Mouse (Mus musculus): ENCODE measurements around the gene Prkaca.

Gene Prkaca

DNA sequence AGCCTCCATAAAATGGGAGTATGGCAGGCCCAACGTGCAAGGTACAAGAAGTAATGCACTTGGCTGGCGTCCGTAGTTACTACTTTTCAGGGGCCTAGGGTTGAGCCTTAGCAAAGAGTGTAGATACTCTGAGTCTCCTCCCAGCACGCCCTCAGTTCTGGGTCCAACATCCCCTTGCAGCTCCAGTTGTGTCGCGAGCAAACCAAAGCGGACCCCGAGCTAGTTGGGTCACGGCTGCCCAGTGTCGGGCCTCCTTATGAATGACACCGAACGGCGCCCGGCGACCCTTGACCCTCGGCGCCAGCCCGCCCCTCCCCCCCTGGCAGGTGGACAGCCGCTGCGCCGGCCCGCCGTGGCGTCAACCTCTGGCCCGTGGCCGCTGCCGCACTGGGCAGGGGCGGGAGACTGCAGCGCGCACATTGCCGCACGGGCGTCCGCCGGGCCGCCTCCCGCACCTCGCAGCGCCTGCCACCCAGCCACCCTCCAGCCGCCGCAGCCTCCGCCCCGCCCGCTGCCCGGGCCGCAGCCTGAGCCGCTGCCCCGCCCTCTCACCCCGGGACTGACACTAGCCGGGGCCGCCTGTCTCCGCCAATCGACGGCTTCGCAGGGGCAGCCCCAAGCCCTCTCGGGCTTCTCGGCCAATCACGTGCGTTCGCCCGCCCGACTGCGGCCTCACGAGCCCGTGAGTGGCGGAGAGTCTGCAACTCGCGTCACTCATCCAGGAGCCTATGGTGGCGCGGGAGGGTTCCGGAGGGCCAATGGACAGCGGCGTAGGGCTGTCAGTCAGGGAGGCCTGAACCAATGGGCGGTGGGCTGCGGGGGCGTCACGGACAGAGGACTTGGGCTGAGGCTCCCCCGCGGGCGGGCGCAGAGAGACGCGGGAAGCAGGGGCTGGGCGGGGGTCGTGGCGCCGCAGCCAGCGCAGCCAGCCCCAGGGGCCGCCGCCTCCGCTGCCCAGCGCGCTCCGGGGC is at the start of gene Prkaca:
Gene Prkaca, plus strand, starts transcription at position 844 of the 971 bp plus-strand sequence.
- DNase-seq = peak; percentile 100

DNA sequence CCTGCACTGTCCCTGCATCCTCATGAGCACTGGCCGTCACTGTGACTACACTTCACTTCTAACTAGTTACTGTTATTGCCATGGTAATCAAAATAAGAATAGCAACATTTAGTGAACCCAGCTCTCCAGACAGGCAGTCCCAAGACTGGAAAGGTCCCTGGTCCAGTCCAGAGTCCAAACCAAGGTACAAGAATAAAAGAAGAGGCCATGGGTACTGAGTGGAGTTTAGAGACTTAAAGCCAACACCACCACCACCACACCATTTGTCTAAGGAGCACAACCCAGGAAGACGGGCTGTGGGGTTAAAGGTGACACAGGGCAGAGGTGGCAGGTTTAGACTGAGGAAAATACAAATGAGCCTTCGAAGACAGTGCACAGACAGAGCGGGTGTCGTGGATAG is 48.2 kb upstream of the Prkaca start:
- no peak for DNase-seq

DNA sequence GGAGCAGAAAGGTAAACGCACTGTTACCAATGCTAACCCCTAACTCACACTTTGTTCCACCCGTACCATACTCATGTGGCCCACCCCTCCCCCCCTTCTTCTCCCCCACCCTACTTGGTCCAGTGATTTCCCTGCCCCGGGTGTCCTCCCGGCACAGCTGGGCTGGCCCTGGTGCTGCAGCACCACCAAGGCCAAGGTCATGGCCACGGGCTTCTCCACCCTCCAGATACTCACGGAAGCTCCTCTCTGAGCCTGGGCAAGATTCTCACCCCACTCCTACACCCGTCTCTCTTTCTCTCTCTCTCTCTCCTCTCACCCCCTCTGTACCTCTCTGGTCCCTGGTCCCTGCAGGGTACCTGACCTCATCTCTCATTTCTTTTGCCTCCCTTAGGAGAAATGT is 46.5 kb upstream of the Prkaca start:
- no peak for DNase-seq

DNA sequence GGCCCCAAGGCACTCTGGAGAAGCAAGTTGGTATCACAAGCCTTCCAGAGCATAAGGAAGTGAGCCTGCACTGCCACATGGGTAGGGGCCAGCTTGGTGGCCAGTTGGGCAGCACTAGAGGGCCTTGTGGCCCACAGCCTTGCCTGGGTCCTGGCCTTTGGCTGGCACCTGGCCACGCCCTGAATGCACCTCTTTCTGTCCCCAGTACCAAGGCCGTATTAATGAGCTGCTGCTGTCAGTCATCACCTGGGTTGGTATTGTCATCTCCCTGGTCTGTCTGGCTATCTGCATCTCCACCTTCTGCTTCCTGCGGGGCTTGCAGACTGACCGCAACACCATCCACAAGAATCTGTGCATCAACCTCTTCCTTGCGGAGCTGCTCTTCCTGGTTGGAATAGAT is 38.6 kb upstream of the Prkaca start:
- DNase-seq = peak; percentile 7

DNA sequence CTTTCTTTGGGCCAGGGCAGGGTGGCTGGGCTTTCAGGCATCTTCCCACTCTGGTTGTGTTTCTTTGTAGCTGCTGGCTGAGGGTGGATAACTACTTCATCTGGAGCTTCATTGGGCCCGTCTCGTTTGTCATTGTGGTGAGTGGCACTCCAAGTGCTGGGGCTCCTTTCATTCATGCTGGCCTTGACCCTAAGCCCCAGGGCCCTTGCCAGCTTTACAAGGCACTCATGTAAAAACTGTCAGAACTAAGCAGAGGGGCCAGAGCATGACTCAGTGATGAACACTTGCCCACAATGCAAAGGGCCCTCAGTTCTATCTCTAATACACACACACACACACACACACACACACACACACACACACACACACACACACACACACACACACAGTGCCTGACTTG is 37.8 kb upstream of the Prkaca start:
- DNase-seq = no peak

DNA sequence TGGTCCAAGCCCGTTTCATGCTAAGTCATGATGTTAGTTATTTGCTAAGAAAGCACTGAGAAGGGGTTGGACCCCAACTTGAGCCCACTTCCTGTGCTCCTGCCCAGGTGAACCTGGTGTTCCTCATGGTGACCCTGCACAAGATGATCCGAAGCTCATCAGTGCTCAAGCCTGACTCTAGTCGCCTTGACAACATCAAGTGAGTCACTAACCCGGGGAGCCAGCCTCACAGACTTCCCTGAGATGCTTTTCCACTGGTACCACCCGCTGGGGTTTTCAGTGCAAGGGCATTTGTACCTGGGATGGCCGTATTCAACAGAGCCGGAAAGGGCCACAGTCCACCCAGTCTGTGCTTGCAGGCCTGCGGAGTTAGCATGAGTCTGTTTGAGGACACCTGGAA is 37.4 kb upstream of the Prkaca start:
- DNase-seq = no peak

DNA sequence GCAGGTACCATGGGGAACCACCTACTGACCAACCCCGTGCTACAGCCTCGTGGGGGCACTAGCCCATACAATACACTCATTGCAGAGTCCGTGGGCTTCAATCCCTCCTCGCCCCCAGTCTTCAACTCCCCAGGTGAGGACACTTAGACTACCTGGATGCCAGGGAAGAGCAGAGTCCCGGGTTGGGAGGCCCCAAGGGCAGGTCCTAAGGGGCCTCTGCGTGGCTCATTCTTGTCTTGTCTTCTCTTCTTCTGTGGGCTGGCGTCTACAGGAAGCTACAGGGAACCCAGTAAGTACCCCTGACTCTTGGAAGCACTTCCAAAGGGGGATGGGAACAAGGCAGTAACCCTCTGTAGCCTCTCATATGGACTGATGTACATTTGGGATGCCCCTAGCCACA is 35.1 kb upstream of the Prkaca start:
- DNase-seq = no peak

DNA sequence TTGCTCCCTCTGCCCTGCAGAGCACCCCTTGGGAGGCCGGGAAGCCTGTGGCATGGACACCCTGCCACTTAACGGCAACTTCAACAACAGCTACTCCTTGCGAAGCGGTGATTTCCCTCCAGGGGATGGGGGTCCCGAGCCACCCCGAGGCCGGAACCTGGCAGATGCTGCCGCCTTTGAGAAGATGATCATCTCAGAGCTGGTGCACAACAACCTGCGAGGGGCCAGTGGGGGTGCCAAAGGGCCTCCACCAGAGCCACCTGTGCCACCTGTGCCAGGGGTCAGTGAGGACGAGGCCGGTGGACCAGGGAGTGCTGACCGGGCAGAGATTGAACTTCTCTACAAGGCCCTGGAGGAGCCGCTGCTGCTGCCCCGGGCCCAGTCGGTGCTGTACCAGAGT is 34.5 kb upstream of the Prkaca start:
- peak; percentile 21 for DNase-seq

DNA sequence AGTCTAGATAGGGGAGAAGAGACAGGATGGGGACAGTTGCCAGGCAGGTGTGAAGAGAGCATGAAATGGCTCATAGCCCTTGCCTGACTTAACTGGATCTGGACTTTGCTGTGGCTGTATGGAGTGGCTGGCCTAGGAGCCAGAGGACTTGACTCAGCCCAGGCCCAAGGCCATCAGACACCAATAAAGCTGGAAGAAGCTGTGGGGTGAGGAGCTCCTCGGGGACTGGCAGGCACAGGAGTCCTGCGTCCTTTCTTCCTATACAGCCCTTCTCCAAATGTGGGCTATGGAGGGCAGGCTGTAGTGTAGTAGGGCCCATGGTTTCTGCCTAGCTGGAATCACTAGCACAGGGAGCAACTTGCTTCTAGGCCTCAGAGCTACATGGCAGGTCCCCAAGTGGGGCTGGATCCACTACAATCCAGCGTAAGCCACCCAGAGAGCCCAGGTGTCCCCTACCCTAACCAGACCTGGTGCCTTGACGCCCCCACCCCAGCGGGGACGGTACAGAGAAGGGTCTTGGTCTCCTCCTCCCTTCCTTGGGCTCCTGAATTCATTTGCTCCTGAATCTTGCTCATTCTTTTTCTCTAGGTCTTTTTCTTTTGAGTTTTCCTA is 31.6 kb upstream of the Prkaca start:
- DNase-seq = peak; percentile 17

DNA sequence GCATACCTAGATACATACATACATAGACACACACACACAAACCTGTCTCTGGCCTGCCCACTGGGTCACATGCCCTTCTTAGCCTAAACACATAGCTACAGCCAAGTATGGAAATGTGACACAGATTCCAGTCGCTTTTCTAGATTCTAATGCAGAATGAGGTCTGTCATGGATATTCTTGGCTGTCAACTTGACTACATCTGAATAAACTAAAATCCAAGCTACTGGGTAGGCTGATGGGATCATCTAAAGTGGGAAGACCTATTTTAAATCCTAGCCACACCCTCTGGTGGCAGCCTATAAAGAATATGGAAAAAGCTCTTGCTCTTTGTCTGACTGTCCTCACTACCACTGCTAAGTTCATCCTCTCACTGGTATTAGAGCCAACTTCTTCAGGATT is 30.3 kb upstream of the Prkaca start:
- DNase-seq = no peak

DNA sequence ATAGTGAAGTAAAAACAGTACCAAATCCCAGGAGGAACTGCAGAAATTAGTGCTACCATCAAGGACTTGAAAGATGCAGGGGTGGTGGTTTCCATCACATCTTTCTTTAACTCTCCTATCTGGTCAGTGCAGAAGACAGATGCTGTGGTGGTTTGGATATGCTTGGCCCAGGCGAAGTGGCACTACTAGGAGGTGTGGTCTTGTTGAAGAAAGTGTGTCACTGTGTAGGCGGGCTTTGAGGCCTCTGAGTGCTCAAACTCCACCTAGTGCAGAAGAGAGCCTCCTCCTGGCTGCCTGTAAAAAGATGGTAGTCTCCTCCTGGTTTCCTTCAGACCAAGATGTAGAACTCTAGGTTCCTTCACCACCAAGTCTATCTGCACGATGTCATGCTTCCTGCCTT is 27.3 kb upstream of the Prkaca start:
- DNase-seq = no peak

DNA sequence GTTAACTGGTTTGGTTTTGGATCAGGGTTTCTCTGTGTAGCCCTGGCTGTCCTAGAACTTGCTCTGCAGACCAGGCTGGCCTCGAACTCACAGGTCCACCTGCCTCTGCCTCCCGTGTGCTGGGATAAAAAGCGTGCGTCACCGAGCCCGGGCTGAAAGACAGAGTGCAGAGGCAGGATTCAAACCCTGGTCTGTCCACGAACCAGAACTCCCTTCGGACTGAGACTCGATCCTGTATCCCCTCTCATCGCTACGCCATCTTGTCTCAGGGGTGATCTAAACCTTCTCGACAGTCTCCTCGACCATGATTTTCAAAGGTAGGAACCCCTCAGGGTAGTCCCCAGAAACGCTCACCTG is 18.1 kb upstream of the Prkaca start:
- no peak for DNase-seq

DNA sequence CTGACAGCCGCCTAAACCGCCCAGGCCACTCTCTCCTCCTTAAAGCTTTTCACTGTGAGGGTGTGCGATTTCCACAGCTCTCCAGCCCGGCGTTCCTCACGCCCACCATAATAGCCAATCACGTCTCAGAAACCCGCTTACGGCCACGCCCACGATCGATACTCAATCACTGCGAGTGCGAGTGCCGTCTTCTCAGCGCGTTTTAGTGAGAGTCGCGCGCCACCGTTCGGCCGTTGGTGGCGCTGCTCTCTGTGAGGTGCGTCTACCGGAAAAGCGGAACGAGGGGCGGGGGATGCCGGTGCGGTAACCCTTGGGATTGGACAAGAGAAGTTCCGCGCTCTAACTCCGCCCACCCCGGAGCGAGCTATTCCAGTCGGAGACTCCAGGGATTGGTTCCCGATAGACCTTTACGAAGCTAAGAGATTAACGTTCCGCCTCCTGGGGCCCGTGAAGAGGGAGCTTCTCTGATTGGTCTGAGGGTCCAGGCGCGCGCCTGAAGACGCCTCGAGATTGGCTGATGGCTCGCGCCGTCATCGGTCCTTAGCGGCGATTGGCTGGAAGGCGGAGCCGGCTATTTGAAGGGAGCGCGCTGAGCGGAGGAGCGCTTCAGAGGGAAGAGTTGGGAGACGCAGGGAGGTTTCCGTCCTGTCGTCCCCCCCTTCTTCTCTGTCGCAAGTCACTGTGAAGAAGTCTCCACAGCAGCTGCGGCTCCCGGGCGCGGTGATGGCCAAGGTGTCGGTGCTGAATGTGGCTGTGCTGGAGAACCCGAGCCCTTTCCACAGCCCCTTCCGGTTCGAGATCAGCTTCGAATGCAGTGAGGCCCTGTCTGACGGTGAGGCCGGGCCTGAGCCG is 17.5 kb upstream of the Prkaca start, which contains the start of the genes Gm10644 and Asf1b:
Gene Gm10644, minus strand, starts transcription at position 100 of the 852 bp plus-strand sequence.
Gene Asf1b, plus strand, starts transcription at position 402 of the 852 bp plus-strand sequence.
- peak; percentile 99 for DNase-seq

DNA sequence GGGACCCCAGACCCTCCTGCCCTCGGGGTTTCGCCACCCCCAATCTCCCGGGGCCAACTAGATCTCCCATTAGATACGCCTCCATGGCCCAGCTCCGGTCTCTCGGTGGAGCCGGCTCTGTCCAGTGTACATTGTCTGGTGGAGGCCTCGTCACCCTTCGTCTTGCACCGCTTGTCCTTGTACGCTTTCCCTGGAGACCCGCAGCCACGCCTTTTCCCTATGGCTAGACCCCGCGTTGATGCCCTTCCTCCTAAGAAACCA is 16.9 kb upstream of the Prkaca start:
- peak; percentile 61 for DNase-seq

DNA sequence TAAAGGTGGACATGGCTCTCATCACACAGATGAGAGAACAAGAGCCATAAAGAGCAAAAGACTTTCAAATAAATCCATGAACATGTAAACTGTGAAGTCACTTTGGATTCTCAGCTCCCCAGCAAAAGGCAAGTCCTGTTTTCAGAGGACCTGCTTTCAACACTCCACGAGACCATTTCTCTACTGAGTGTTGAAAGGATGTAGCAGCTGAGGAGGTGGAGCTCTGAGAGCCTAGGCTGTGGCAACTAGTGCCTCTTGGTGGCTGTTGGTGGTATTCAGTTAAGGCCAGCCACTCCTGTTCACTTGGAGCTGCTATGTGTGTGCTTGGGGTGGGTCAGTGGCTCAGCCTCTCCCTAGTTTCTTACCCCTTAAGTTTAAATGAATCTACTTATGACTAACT is 16.0 kb upstream of the Prkaca start:
- DNase-seq = no peak

DNA sequence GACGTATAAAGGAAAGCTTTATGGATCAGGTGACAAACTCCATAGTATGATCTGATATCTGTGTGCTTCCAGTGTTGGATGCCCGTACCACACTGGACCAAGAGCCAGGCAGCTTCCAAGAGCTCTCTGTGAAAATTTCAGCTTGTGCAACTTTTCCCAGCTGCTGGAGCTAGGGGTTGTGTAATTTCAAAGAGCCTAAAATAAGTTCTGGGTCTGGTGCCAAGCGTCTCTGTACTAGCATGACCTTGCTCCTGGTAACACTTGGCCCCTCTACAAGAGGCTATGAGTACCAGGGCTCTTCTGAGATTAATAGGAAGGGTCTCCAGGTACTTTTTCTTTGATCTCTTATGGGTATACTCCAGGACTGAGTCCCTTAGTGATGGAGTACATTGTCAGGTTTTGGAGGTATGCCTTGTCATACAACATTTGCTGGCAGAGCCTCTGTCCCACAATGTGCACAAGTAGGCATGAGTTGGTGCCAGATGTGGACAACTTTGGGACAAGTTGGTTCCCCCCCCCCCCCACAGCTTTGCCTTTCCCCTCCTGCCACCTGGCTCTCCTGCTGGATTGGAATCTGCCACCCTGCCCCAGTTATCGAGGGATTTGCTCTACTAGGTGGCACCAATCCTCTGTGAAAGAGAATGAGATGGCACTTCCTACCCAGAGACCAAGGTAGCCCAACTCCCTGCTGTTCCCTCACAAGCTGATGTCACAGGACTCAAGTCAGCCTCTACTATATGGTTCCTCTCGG is 8.6 kb upstream of the Prkaca start:
- no peak for DNase-seq

DNA sequence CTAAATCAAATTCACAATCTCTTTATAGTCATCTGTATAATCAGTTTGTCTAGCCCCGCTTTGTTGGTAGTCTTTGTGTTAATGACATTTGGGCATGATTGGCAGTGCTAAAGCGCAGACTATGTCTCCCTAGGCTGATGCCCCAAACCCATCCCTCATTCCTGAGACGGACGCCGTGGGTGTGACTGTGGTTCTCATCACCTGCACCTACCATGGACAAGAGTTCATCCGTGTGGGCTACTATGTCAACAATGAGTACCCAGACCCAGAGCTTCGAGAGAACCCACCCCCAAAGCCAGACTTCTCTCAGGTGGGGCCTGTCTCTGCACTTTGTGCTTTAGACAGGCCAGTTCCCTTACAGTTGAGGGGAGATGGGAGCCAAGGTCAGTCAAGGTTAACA is 5.1 kb upstream of the Prkaca start:
- no peak for DNase-seq

DNA sequence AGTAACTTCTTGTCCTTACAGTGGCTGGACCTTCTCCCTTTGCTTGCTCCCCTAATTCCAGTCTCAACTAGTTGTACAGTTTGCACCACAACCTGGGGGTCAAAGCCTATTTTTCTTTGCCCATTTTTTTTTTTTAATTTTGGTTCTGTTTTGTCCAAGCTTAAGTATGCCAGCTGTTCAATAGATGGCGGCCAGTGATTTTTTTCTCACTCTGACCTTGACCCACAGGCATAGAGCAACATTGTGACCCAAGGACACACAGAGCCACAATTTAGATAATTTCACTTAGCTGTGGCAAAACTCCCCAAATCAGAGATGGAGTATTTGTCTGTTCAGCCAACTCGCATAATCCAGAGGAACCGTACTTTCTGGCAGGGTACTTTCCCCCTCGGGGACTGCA is 1.7 kb upstream of the Prkaca start:
- no peak for DNase-seq

DNA sequence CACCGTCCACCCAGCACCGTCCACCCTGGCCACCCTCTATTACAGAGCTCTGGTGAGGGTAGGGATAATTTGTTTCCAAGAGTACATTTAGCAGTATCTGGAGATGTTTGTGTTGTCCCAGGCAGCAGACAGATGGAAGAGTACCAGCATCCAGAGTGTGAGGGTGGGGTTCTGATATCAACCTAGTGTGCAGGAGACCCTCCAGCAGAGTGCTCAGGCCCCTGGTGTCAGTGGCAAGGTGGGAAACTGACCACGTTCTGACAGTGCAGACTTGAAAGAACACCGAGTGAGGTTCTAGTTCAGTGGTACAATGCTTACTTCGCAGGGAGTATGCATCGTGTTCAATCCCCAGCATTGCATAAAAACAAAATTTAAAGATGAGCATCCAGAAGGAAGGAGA is 1.1 kb upstream of the Prkaca start:
- DNase-seq = no peak

DNA sequence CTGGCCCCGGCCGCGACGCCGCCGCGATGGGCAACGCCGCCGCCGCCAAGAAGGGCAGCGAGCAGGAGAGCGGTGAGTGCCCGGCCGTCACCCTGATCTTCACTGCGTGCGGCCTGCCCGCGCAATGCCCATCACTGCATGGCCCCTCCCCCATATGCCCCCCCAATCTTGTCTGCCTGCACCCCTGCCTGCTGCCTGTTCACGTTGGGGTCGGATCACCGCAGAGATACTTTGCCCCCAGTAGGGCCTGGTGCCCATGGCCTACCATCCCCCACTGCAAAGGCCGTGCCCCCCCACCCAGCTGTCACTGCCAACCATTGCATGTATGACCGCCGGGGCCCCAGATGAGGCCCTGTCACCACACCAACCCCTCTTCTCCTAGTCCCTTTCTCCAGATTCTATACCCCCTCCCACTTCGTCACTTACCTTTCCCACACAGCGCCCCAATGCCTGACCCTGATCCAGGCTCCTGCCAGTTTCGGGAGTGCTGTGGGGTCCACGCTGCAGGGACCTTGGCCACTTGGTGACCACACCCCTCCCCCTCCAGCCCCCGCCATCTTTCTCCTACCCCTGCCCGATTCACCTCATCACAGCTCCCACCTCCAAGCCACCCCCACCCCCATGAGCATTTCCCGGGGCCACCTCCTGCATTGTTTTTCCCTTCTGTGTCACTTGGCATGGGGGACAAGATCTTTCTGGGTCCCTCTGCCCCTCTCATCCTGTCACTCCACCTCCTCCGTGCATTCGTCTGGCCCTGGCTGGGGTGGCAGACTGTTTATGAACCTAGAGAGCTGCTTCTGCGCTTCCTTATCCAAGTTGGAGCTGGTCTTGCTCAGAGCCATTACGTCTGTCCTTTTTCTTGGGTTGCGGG is 603 bp downstream of the Prkaca start:
- DNase-seq = peak; percentile 73

DNA sequence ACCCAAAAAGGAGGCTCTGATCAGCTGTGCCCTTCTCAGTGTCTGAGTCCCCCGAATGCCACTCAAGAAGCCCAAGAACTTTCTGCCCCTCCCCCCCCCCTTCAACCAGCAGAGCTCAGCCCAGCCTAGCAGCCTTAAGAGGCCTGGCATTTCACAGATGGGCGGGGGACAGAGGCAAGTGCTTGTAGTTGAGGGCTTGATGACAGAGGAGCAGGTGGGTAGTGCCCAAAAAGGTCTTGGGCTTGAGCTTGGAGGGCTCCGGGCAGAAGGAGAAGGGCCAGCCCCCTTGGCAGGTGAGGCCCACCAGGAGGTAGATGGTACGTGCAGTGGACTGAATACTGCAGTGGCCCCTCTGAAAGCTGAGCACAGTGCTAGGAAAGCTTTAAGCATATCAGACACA is 1.7 kb downstream of the Prkaca start:
- no peak for DNase-seq

DNA sequence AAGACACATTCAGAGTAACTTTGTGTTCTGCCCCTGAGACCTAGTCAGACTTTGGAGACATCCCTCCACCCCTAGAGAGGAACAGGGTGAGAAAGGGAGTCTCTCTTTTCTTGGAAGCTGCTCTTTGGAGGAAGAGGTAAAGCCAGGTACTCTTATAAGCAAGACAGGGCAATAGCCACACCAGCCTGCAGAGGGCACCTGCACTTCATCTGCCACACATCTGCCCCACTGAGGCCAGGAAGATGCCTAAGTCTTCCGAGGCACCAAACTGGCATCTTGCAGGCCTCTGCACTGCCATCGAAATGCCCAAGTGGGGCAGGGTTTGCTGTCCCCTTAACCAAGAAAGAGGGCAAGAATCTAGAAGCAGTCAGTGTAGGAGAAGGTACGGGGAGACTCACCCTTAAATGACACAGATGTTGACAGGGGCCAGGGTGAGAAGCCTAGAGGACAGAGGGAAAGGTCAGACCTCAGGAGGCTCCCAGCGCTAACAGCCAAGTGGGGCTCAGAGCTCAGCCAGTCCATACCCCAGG is 3.4 kb downstream of the Prkaca start:
- DNase-seq = no peak

Data from cerebellum, adult 11-12 months (tissue).